ENCODE assay signal across 11 mouse cellular contexts in genomic region chr5:151111080-151111871, GRCm38 (mm10).
"Had no signal": no experiment of that assay in that cellular context is flagged by ENCODE, and none has a peak within 500 bp of the region (broad histone marks: within the 10 kb centered on the region; RNA-seq: fewer than 3 reads in every experiment).

No protein-coding gene starts in this region.

- H3K36me3 ChIP-seq: liver, embryonic 12.5 days; midbrain, embryonic 15.5 days; neural tube, embryonic 13.5 days had no signal

- H3K9ac ChIP-seq: liver, embryonic 12.5 days; midbrain, embryonic 15.5 days; neural tube, embryonic 13.5 days had no signal

- DNase-seq: kidney, postnatal 10 days; kidney, postnatal 4 days; retina, postnatal 1 day; right cerebral cortex, postnatal 4 days; spleen, adult 18-20 months; thymus, postnatal 36 days had no signal

- ATAC-seq: intestine, embryonic 16.5 days; liver, embryonic 12.5 days; midbrain, embryonic 15.5 days had no signal

- H3K4me2 ChIP-seq: liver, embryonic 12.5 days; midbrain, embryonic 11.5 days; midbrain, embryonic 15.5 days; neural tube, embryonic 13.5 days had no signal

- H3K27ac ChIP-seq: liver, embryonic 12.5 days; midbrain, embryonic 15.5 days; neural tube, embryonic 13.5 days had no signal

- H3K9me3 ChIP-seq: liver, embryonic 12.5 days; midbrain, embryonic 15.5 days; neural tube, embryonic 13.5 days had no signal

- H3K4me3 ChIP-seq: liver, embryonic 12.5 days; midbrain, embryonic 15.5 days; neural tube, embryonic 13.5 days had no signal

- H3K27me3 ChIP-seq: liver, embryonic 12.5 days; midbrain, embryonic 15.5 days; neural tube, embryonic 13.5 days had no signal
